Mouse (Mus musculus): ENCODE measurements around the gene Tsen54.
"Not testable (repeated sequence)": the region's sequence is repeated elsewhere in the genome, so short reads cannot be mapped to it uniquely, and the experiment has no call there.

DNA sequence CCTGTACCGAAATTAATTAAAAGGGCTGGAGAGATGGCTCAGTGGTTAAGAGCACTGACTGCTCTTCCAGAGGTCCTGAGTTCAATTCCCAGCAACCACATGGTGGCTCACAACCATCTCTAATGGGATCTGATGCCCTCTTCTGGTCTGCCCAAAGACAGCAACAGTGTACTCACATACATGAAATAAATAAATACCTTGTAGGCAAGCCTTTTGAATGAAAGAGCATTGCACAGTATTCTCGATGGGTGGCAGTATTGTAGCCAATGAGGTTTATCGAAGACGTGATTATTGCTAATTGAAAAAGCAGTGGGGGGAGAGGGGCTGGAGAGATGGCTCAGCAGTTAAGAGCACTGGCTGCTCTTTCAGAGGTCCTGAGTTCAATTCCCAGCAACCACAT, 42.6 kb downstream of the Tsen54 start:
- not testable (repeated sequence) for TF ChIP-seq CTCF (IDR thresholded peaks at IDR 0.05; ENCODE audit: extremely low read depth, insufficient read length, insufficient replicate concordance, low read depth, low read length); POLR2A (IDR thresholded peaks at IDR 0.05; ENCODE audit: low read depth, low read length)

Measured in small intestine, adult 2 months (tissue).